8 mouse cellular contexts compared by ENCODE assay signal in genomic region chr2:48538668-48539341, GRCm38 (mm10).
A peak's percentile ranks its signal among the peaks of the same experiment; 100 is the strongest.
DNase-seq lines count a peak whose midpoint lies in the region; ATAC-seq lines count a peak whose summit lies in the region.

No protein-coding gene starts in this region.

- H3K9me3 ChIP-seq in limb, embryonic 11.5 days (ENCODE audit: control insufficient read depth, low read length), result no peaks in the 10 kb centered on the region

- no peak for ATAC-seq in limb, embryonic 11.5 days (ENCODE audit: insufficient number of reproducible peaks, low FRiP score, low TSS enrichment, low read depth)
- no peak for ATAC-seq in erythroid progenitor cell, adult 5-6 weeks (replicated peaks; ENCODE audit: low FRiP score, poor library complexity, severe bottlenecking)

- peak; percentile 2 to 13 for DNase-seq in cerebellum, postnatal 25 days
- no peak for DNase-seq in cerebellum, adult 11-12 months
- DNase-seq in brain, embryonic 18.5 days (ENCODE audit: low read depth, low spot score), result peak; percentile 22
- DNase-seq in heart, postnatal 14 days, result peak; percentile 5 to 8
- peak; percentile 21 for DNase-seq in limb, embryonic 11.5 days (ENCODE audit: low spot score)
- no peak for DNase-seq in testis, postnatal 14 days (ENCODE audit: low spot score)
- no peak for DNase-seq in T-cell, adult 2 months (ENCODE audit: low spot score)

- H3K4me2 ChIP-seq in limb, embryonic 11.5 days (ENCODE audit: low read depth, severe bottlenecking), result no peak overlapping the region

- intact Hi-C loops in heart, postnatal 14 days (cut with DNase I), result loop anchor here (5.0 kb wide), 1 partner anchor 157 kb away; no protein-coding TSS in a partner anchor

- H3K9ac ChIP-seq in limb, embryonic 11.5 days (ENCODE audit: low read length), result no peak overlapping the region

- no peaks in the 10 kb centered on the region for H3K4me1 ChIP-seq in limb, embryonic 11.5 days (ENCODE audit: control insufficient read depth, insufficient read depth, low read length)

- H3K27ac ChIP-seq in limb, embryonic 11.5 days (replicated peaks; ENCODE audit: low read depth, low read length), result no peak overlapping the region

- H3K4me3 ChIP-seq in limb, embryonic 11.5 days (ENCODE audit: low read depth, low read length), result no peak overlapping the region

- 54% methylated on average over 13 of the region's 13 CpGs for WGBS in limb, embryonic 11.5 days

- no peaks in the 10 kb centered on the region for H3K27me3 ChIP-seq in limb, embryonic 11.5 days (ENCODE audit: control insufficient read depth, insufficient read depth, low read length)

- H3K36me3 ChIP-seq in limb, embryonic 11.5 days (ENCODE audit: control insufficient read depth, insufficient read depth, low read length), result no peaks in the 10 kb centered on the region

Comparison
In these comparisons a context has a peak if more than half of its experiments do, and no peak if none do; other contexts are left out.
1. DNase-seq: peak in cerebellum, postnatal 25 days (2 of 2), brain, embryonic 18.5 days (single experiment), heart, postnatal 14 days (2 of 2) and limb, embryonic 11.5 days (single experiment); none in cerebellum, adult 11-12 months (single experiment), testis, postnatal 14 days (single experiment) and T-cell, adult 2 months (single experiment).